ENCODE assay signal across 9 mouse cellular contexts in genomic region chr11:83223367-83223766, GRCm38 (mm10). TPM values are rescaled to one million over a fixed set of nuclear protein-coding genes. Genes with fewer than 3 reads are reported as not detected.
A peak's percentile ranks its signal among the peaks of the same experiment; 100 is the strongest.
DNase-seq lines count a peak whose midpoint lies in the region; ATAC-seq and TF ChIP-seq lines count a peak whose summit lies in the region.
"Had no signal": no experiment of that assay in that cellular context is flagged by ENCODE, and none has a peak within 500 bp of the region (broad histone marks: within the 10 kb centered on the region; RNA-seq: fewer than 3 reads in every experiment).

No protein-coding gene starts in this region.

- no peak for TF ChIP-seq CTCF in thymus, adult 2 months (IDR thresholded peaks at IDR 0.05; ENCODE audit: borderline replicate concordance, control insufficient read depth, extremely low read depth, insufficient read depth, low read length, poor library complexity)

- H3K9ac ChIP-seq in heart, embryonic 11.5 days (ENCODE audit: low read depth, low read length), result no peak overlapping the region
- no peak overlapping the region for H3K9ac ChIP-seq in neural tube, embryonic 15.5 days (replicated peaks)
- no peak overlapping the region for H3K9ac ChIP-seq in forebrain, embryonic 13.5 days
- H3K9ac ChIP-seq: forebrain, embryonic 12.5 days had no signal

- 77% methylated on average over 7 of the region's 7 CpGs for WGBS in heart, embryonic 11.5 days (ENCODE audit: insufficient replicate concordance)
- WGBS in thymus, adult 2 months, result 4% methylated on average over 7 of the region's 7 CpGs
- WGBS in neural tube, embryonic 15.5 days, result 91% methylated on average over 7 of the region's 7 CpGs
- WGBS in forebrain, embryonic 13.5 days, result 89% methylated on average over 7 of the region's 7 CpGs

- no peaks in the 10 kb centered on the region for H3K36me3 ChIP-seq in heart, embryonic 11.5 days (ENCODE audit: control insufficient read depth, insufficient read depth, low read length)
- peaks cover 17% of the 10 kb centered on the region for H3K36me3 ChIP-seq in thymus, adult 2 months (ENCODE audit: control insufficient read depth, insufficient read depth, low read length)
- H3K36me3 ChIP-seq in neural tube, embryonic 15.5 days, result no peaks in the 10 kb centered on the region
- no peaks in the 10 kb centered on the region for H3K36me3 ChIP-seq in forebrain, embryonic 13.5 days (ENCODE audit: poor library complexity, severe bottlenecking)
- H3K36me3 ChIP-seq: forebrain, embryonic 12.5 days had no signal

- H3K4me2 ChIP-seq in heart, embryonic 11.5 days, result no peak overlapping the region
- H3K4me2 ChIP-seq in neural tube, embryonic 15.5 days, result no peak overlapping the region
- H3K4me2 ChIP-seq in forebrain, embryonic 13.5 days, result no peak overlapping the region
- H3K4me2 ChIP-seq: forebrain, embryonic 12.5 days had no signal

- H3K4me1 ChIP-seq in heart, embryonic 11.5 days (ENCODE audit: control insufficient read depth, insufficient read depth, low read length), result no peaks in the 10 kb centered on the region
- H3K4me1 ChIP-seq in thymus, adult 2 months (replicated peaks; ENCODE audit: control insufficient read depth, insufficient read depth, low read length), result peaks cover 10% of the 10 kb centered on the region
- H3K4me1 ChIP-seq in neural tube, embryonic 15.5 days, result no peaks in the 10 kb centered on the region
- no peaks in the 10 kb centered on the region for H3K4me1 ChIP-seq in forebrain, embryonic 13.5 days
- H3K4me1 ChIP-seq: forebrain, embryonic 12.5 days had no signal

- no peaks in the 10 kb centered on the region for H3K9me3 ChIP-seq in heart, embryonic 11.5 days (replicated peaks; ENCODE audit: control insufficient read depth, low read length)
- no peaks in the 10 kb centered on the region for H3K9me3 ChIP-seq in neural tube, embryonic 15.5 days (replicated peaks)
- H3K9me3 ChIP-seq in forebrain, embryonic 13.5 days (replicated peaks), result no peaks in the 10 kb centered on the region
- H3K9me3 ChIP-seq: forebrain, embryonic 12.5 days had no signal

- no peak for ATAC-seq in heart, embryonic 11.5 days (replicated peaks; ENCODE audit: insufficient number of reproducible peaks, low FRiP score, low TSS enrichment)
- peak; percentile 68 for ATAC-seq in granulocyte monocyte progenitor cell, adult 5-6 weeks (replicated peaks; ENCODE audit: poor library complexity, severe bottlenecking)
- ATAC-seq in neural tube, embryonic 15.5 days (ENCODE audit: low FRiP score), result no peak
- ATAC-seq in forebrain, embryonic 13.5 days, result no peak

- TF ChIP-seq POLR2A in thymus, adult 2 months (IDR thresholded peaks at IDR 0.05; ENCODE audit: control insufficient read depth, extremely low read depth, insufficient read depth, low read length, poor library complexity), result no peak

- H3K27me3 ChIP-seq in heart, embryonic 11.5 days (ENCODE audit: control insufficient read depth, insufficient read depth, low read length), result no peaks in the 10 kb centered on the region
- no peaks in the 10 kb centered on the region for H3K27me3 ChIP-seq in thymus, adult 2 months (ENCODE audit: control insufficient read depth, insufficient read depth, low read length)
- no peaks in the 10 kb centered on the region for H3K27me3 ChIP-seq in neural tube, embryonic 15.5 days (replicated peaks)
- H3K27me3 ChIP-seq in forebrain, embryonic 13.5 days, result no peaks in the 10 kb centered on the region
- H3K27me3 ChIP-seq: forebrain, embryonic 12.5 days had no signal

- DNase-seq in heart, adult 8-10 months (ENCODE audit: low spot score), result peak; percentile 9
- peak; percentile 13 for DNase-seq in lung, postnatal 10 days
- DNase-seq in thymus, adult 2 months, result peak; percentile 51
- no peak for DNase-seq in cerebellum, postnatal 25 days

- H3K27ac ChIP-seq in heart, embryonic 11.5 days (ENCODE audit: low read depth, low read length), result no peak overlapping the region
- H3K27ac ChIP-seq in thymus, adult 2 months (ENCODE audit: control insufficient read depth, insufficient read depth, low read length), result peak overlapping the region; percentile 52
- no peak overlapping the region for H3K27ac ChIP-seq in neural tube, embryonic 15.5 days (replicated peaks)
- no peak overlapping the region for H3K27ac ChIP-seq in forebrain, embryonic 13.5 days
- H3K27ac ChIP-seq: forebrain, embryonic 12.5 days had no signal

- H3K4me3 ChIP-seq in heart, embryonic 11.5 days (ENCODE audit: low read depth, low read length), result no peak overlapping the region
- peak overlapping the region; percentile 45 for H3K4me3 ChIP-seq in thymus, adult 2 months (ENCODE audit: control insufficient read depth, insufficient read depth, low read length)
- no peak overlapping the region for H3K4me3 ChIP-seq in neural tube, embryonic 15.5 days (replicated peaks)
- H3K4me3 ChIP-seq in forebrain, embryonic 13.5 days, result no peak overlapping the region
- H3K4me3 ChIP-seq: forebrain, embryonic 12.5 days had no signal

RNA-seq across cellular contexts. Expression of gene Slfn3, which starts 32.2 kb away (rescaled TPM):
- 1 to 10 TPM; 1.9 to 2.8 (median 2.2) TPM for total RNA-seq in heart, adult 8-10 months (2022)
- polyA plus RNA-seq in heart, embryonic 11.5 days (2014; fragmentation: Nextera tagmentation; extraction: Ambion mirVana), result 1.4 and 1.5 TPM in 2 replicates
- total RNA-seq in granulocyte monocyte progenitor cell, adult 5-6 weeks (2014; fragmentation: Nextera tagmentation), result 15.8 and 16.6 TPM in 2 replicates
- 27.5 and 33.9 TPM in 2 replicates for total RNA-seq in granulocyte monocyte progenitor cell, adult 5-6 weeks (2017)
- polyA plus RNA-seq in thymus, adult 2 months (2012; rRNA removed), result 2.7 and 3.0 TPM in 2 replicates
- polyA plus RNA-seq in neural tube, embryonic 15.5 days (2015; fragmentation: Nextera tagmentation; extraction: Ambion mirVana), result 0.17 and 1.1 TPM in 2 replicates
- 0.13 and 0.26 TPM in 2 replicates for polyA plus RNA-seq in forebrain, embryonic 13.5 days (2015; fragmentation: Nextera tagmentation; extraction: Ambion mirVana)

RNA-seq across cellular contexts. Expression of gene Slfn4, which starts 48.4 kb away (rescaled TPM):
- under 1 TPM; 0.08 to 0.72 (median 0.09) TPM for total RNA-seq in heart, adult 8-10 months (2022)
- 0.06 TPM in 1 of 2 replicates, not detected in the other for polyA plus RNA-seq in heart, embryonic 11.5 days (2014; fragmentation: Nextera tagmentation; extraction: Ambion mirVana)
- 1.5 and 2.8 TPM in 2 replicates for total RNA-seq in granulocyte monocyte progenitor cell, adult 5-6 weeks (2014; fragmentation: Nextera tagmentation)
- 6.4 and 7.2 TPM in 2 replicates for total RNA-seq in granulocyte monocyte progenitor cell, adult 5-6 weeks (2017)
- 1.6 and 1.8 TPM in 2 replicates for polyA plus RNA-seq in thymus, adult 2 months (2012; rRNA removed)
- polyA plus RNA-seq in neural tube, embryonic 15.5 days (2015; fragmentation: Nextera tagmentation; extraction: Ambion mirVana), result not detected in 2 replicates
- polyA plus RNA-seq in forebrain, embryonic 13.5 days (2015; fragmentation: Nextera tagmentation; extraction: Ambion mirVana), result not detected in 2 replicates
- polyA plus RNA-seq: forebrain, embryonic 12.5 days had no signal

Comparison
In these comparisons a context has a peak if more than half of its experiments do, and no peak if none do; other contexts are left out.
1. DNase-seq: peak in heart, adult 8-10 months (single experiment), lung, postnatal 10 days (single experiment) and thymus, adult 2 months (single experiment); none in cerebellum, postnatal 25 days (0 of 2).